Mouse (Mus musculus) fat pad, adult 2 months (tissue): ENCODE results near the gene Clcnkb.

Experiments used
- DNase-seq: peaks from one replicate; pipeline ENCODE4 v3.0.0-alpha.2; 2011; ENCODE audit warnings: low read depth, low spot score; ENCODE audit errors: extremely low read depth

Clcnkb gene

GRCm38 (mm10) chr4:141360846-141361245, 55.0 kb downstream of the Clcnkb start:
- DNase-seq, result no peak

- DNase-seq, result no peak
These were observed 56.6 kb downstream of the Clcnkb start for GRCm38 (mm10) chr4:141359222-141359621.

DNA sequence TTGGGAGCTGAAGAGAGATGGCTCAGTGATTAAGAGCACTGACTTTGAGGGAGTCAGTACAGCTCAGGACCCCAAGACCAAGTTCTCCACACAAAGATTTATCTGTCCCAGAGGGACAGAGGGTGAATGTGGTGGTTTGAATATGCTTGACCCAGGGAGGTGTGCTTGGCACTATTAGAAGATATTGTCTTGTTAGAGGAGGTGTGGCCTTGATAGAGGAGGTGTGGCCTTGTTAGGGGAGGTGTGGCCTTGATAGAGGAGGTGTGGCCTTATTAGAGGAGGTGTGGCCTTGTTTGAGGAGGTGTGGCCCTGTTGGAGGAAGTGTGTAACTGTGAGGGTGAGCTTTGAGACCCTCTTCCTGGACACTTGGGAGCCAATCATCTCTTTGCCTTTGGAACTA, 58.0 kb downstream of the Clcnkb start:
- DNase-seq, result no peak
